Comparison of ENCODE assay signal across 23 mouse cellular contexts in genomic region chr12:101798189-101798922, GRCm38 (mm10). TPM values are rescaled to one million over a fixed set of nuclear protein-coding genes. Genes with fewer than 3 reads are reported as not detected.
A peak's percentile ranks its signal among the peaks of the same experiment; 100 is the strongest.
DNase-seq lines count a peak whose midpoint lies in the region; ATAC-seq and TF ChIP-seq lines count a peak whose summit lies in the region.
"Had no signal": no experiment of that assay in that cellular context is flagged by ENCODE, and none has a peak within 500 bp of the region (broad histone marks: within the 10 kb centered on the region; RNA-seq: fewer than 3 reads in every experiment).

No protein-coding gene starts in this region.

- 48% methylated on average over 7 of the region's 7 CpGs for WGBS in lung, embryonic 16.5 days
- 53% methylated on average over 7 of the region's 7 CpGs for WGBS in lung, adult 2 months
- 37% methylated on average over 7 of the region's 7 CpGs for WGBS in kidney, postnatal 0 days
- WGBS in limb, embryonic 15.5 days = 41% methylated on average over 7 of the region's 7 CpGs
- 62% methylated on average over 7 of the region's 7 CpGs for WGBS in intestine, embryonic 15.5 days
- WGBS in hindbrain, embryonic 10.5 days = 82% methylated on average over 7 of the region's 7 CpGs

- H3K27me3 ChIP-seq in lung, embryonic 16.5 days (ENCODE audit: control insufficient read depth, insufficient read depth, low read depth, low read length) = no peaks in the 10 kb centered on the region
- H3K27me3 ChIP-seq in kidney, postnatal 0 days (ENCODE audit: insufficient read depth, low read length) = no peaks in the 10 kb centered on the region
- H3K27me3 ChIP-seq in limb, embryonic 15.5 days = no peaks in the 10 kb centered on the region
- no peaks in the 10 kb centered on the region for H3K27me3 ChIP-seq in intestine, embryonic 15.5 days (replicated peaks)
- H3K27me3 ChIP-seq in hindbrain, embryonic 10.5 days (ENCODE audit: insufficient read depth, poor library complexity, severe bottlenecking) = no peaks in the 10 kb centered on the region
- H3K27me3 ChIP-seq: heart, embryonic 12.5 days; Patski had no signal

- peak; percentile 45; the same call in 1 of the 2 replicates for ATAC-seq in lung, embryonic 16.5 days (ENCODE audit: low read depth)
- ATAC-seq in kidney, postnatal 0 days (replicated peaks; ENCODE audit: low FRiP score, low read depth) = peak; percentile 38; the same call in 1 of the 2 replicates
- ATAC-seq in limb, embryonic 15.5 days (ENCODE audit: insufficient number of reproducible peaks, low FRiP score, low TSS enrichment, low read depth) = peak; percentile 44; the same call in 1 of the 2 replicates
- ATAC-seq in intestine, embryonic 15.5 days = no peak
- ATAC-seq: forebrain, postnatal 0 days; hindbrain, postnatal 0 days; Patski had no signal

- TF ChIP-seq POLR2A in lung, adult 2 months (IDR thresholded peaks at IDR 0.05; ENCODE audit: borderline replicate concordance, extremely low read depth, low read depth, low read length) = no peak

- no peaks in the 10 kb centered on the region for H3K4me1 ChIP-seq in lung, embryonic 16.5 days (replicated peaks; ENCODE audit: control insufficient read depth, insufficient read depth, low read length)
- no peaks in the 10 kb centered on the region for H3K4me1 ChIP-seq in lung, adult 2 months (ENCODE audit: control insufficient read depth, insufficient read depth, low read length)
- H3K4me1 ChIP-seq in kidney, postnatal 0 days (replicated peaks; ENCODE audit: insufficient read depth, low read length) = no peaks in the 10 kb centered on the region
- H3K4me1 ChIP-seq in limb, embryonic 15.5 days = peaks cover 10% of the 10 kb centered on the region
- H3K4me1 ChIP-seq in intestine, embryonic 15.5 days (replicated peaks) = no peaks in the 10 kb centered on the region
- no peaks in the 10 kb centered on the region for H3K4me1 ChIP-seq in hindbrain, embryonic 10.5 days (replicated peaks)
- H3K4me1 ChIP-seq: heart, embryonic 12.5 days had no signal

- H3K36me3 ChIP-seq in lung, embryonic 16.5 days (ENCODE audit: control insufficient read depth, insufficient read depth, low read length) = no peaks in the 10 kb centered on the region
- no peaks in the 10 kb centered on the region for H3K36me3 ChIP-seq in kidney, postnatal 0 days (ENCODE audit: insufficient read depth, low read length)
- no peaks in the 10 kb centered on the region; the same call in none of the 2 replicates for H3K36me3 ChIP-seq in limb, embryonic 15.5 days
- no peaks in the 10 kb centered on the region for H3K36me3 ChIP-seq in intestine, embryonic 15.5 days
- H3K36me3 ChIP-seq in hindbrain, embryonic 10.5 days = no peaks in the 10 kb centered on the region
- H3K36me3 ChIP-seq: heart, embryonic 12.5 days had no signal

- DNase-seq in embryo, embryonic 11 days = peak; percentile 10
- DNase-seq in embryo, embryonic 10 days (ENCODE audit: low spot score) = no peak
- DNase-seq in lung, adult 2 months = no peak
- DNase-seq in kidney, postnatal 0 days (ENCODE audit: low spot score) = peak; percentile 78
- DNase-seq in hindbrain, embryonic 10.5 days (ENCODE audit: low spot score) = no peak
- DNase-seq: cerebellum, postnatal 25 days; forebrain, postnatal 0 days; gastrocnemius, postnatal 25 days; heart, postnatal 36 days; midbrain, embryonic 14.5 days; right cerebral cortex, adult 18-20 months; spleen, adult 18-20 months; thymus, postnatal 25 days had no signal

- no peak overlapping the region for H3K4me3 ChIP-seq in lung, embryonic 16.5 days (ENCODE audit: low read length)
- no peak overlapping the region for H3K4me3 ChIP-seq in lung, adult 2 months (replicated peaks; ENCODE audit: extremely low read depth, low read depth, low read length)
- no peak overlapping the region for H3K4me3 ChIP-seq in kidney, postnatal 0 days (replicated peaks; ENCODE audit: low read depth, low read length)
- no peak overlapping the region for H3K4me3 ChIP-seq in limb, embryonic 15.5 days
- H3K4me3 ChIP-seq in intestine, embryonic 15.5 days (replicated peaks) = no peak overlapping the region
- H3K4me3 ChIP-seq in hindbrain, embryonic 10.5 days = no peak overlapping the region
- H3K4me3 ChIP-seq: erythroblast, embryonic 14.5 days; heart, embryonic 12.5 days; layer of hippocampus, adult 2 months; left cerebral cortex, adult 2 months had no signal

- no peak overlapping the region for H3K27ac ChIP-seq in lung, embryonic 16.5 days (ENCODE audit: low read length)
- no peak overlapping the region for H3K27ac ChIP-seq in kidney, postnatal 0 days
- peak overlapping the region; percentile 39; the same call in 1 of the 2 replicates for H3K27ac ChIP-seq in limb, embryonic 15.5 days
- no peak overlapping the region for H3K27ac ChIP-seq in intestine, embryonic 15.5 days
- no peak overlapping the region for H3K27ac ChIP-seq in hindbrain, embryonic 10.5 days
- H3K27ac ChIP-seq: hindbrain, postnatal 0 days; layer of hippocampus, adult 2 months; left cerebral cortex, adult 2 months had no signal

- no peaks in the 10 kb centered on the region for H3K9me3 ChIP-seq in lung, embryonic 16.5 days (ENCODE audit: control insufficient read depth, low read length)
- no peaks in the 10 kb centered on the region for H3K9me3 ChIP-seq in kidney, postnatal 0 days (replicated peaks; ENCODE audit: low read length)
- H3K9me3 ChIP-seq in limb, embryonic 15.5 days = no peaks in the 10 kb centered on the region
- no peaks in the 10 kb centered on the region for H3K9me3 ChIP-seq in intestine, embryonic 15.5 days
- H3K9me3 ChIP-seq in hindbrain, embryonic 10.5 days = no peaks in the 10 kb centered on the region
- H3K9me3 ChIP-seq: heart, embryonic 12.5 days had no signal

- H3K4me2 ChIP-seq in lung, embryonic 16.5 days (ENCODE audit: low read depth, low read length) = no peak overlapping the region
- no peak overlapping the region for H3K4me2 ChIP-seq in kidney, postnatal 0 days (ENCODE audit: low read length)
- H3K4me2 ChIP-seq in limb, embryonic 15.5 days = no peak overlapping the region
- no peak overlapping the region for H3K4me2 ChIP-seq in intestine, embryonic 15.5 days (replicated peaks)
- H3K4me2 ChIP-seq: heart, embryonic 12.5 days; liver, embryonic 11.5 days had no signal

- no peak for TF ChIP-seq CTCF in lung, adult 2 months (IDR thresholded peaks at IDR 0.05; ENCODE audit: insufficient read depth, low read length)
- TF ChIP-seq CTCF in kidney, postnatal 0 days (IDR thresholded peaks at IDR 0.05; ENCODE audit: low read depth) = no peak

- no peak overlapping the region for H3K9ac ChIP-seq in lung, embryonic 16.5 days (ENCODE audit: low read length)
- no peak overlapping the region for H3K9ac ChIP-seq in kidney, postnatal 0 days (ENCODE audit: low read depth, low read length)
- no peak overlapping the region for H3K9ac ChIP-seq in limb, embryonic 15.5 days
- no peak overlapping the region for H3K9ac ChIP-seq in intestine, embryonic 15.5 days
- H3K9ac ChIP-seq: forebrain, postnatal 0 days; heart, embryonic 12.5 days had no signal

RNA-seq across cellular contexts. Expression of gene Fbln5, which starts 20.5 kb away (rescaled TPM):
- polyA plus RNA-seq in lung, embryonic 16.5 days (2015; fragmentation: Nextera tagmentation; extraction: Ambion mirVana) = 180 and 194 TPM in 2 replicates
- polyA plus RNA-seq in lung, adult 2 months (2012; rRNA removed) = 126 and 133 TPM in 2 replicates
- 162 and 187 TPM in 2 replicates for polyA plus RNA-seq in kidney, postnatal 0 days (2015; fragmentation: Nextera tagmentation; extraction: Ambion mirVana)
- polyA plus RNA-seq in limb, embryonic 15.5 days (2015; fragmentation: Nextera tagmentation; extraction: Ambion mirVana) = 220 and 222 TPM in 2 replicates
- polyA plus RNA-seq in intestine, embryonic 15.5 days (2015; fragmentation: Nextera tagmentation; extraction: Ambion mirVana) = 62.5 and 63.9 TPM in 2 replicates
- polyA plus RNA-seq in hindbrain, embryonic 10.5 days (2016; fragmentation: Nextera tagmentation; extraction: Ambion mirVana) = 12.4 and 13.4 TPM in 2 replicates
- polyA plus RNA-seq: erythroblast, embryonic 14.5 days had no signal

Comparison
In these comparisons a context has a peak if more than half of its experiments do, and no peak if none do; other contexts are left out.
1. DNase-seq: peak in embryo, embryonic 11 days (single experiment) and kidney, postnatal 0 days (single experiment); none in embryo, embryonic 10 days (single experiment), lung, adult 2 months (single experiment) and hindbrain, embryonic 10.5 days (single experiment).